Mouse (Mus musculus): ENCODE data around the gene Chrna7.
A peak's percentile ranks its signal among the peaks of the same experiment; 100 is the strongest.

The Chrna7 gene

DNA sequence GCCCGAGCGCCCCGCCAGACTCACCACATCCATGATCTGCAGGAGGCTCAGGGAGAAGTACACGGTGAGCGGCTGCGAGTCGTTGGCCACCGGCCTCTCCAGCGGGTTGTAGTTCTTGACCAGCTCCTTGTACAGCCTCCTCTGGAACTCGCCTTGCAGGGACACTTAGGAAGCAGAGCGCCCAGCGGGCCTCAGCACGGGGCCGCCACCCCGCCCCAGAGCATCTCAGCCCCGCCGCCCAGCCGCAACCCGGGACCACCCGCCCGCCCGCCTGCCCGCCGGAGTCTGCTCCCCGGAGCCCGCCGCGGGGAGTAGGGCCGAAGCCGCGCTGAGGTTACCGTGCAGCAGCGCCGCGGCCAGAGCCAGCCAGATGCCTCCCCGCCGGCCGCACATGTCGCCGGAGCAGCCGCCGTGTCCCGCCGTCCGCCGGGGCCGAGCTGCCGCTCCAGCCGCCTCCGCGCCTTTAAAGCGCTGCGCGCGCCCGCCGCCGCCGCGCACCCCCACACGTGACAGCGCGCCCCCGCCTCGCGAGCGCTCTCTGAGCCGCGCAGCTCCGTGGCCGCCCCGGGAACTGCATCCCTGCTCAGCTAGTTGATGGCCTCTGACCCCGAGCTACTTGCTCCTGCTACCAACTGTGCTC is at the start of gene Chrna7:
TSS of gene Chrna7 (minus strand) at position 486 of the 640 bp plus-strand sequence.
- DNase-seq, result peak; percentile 69

DNA sequence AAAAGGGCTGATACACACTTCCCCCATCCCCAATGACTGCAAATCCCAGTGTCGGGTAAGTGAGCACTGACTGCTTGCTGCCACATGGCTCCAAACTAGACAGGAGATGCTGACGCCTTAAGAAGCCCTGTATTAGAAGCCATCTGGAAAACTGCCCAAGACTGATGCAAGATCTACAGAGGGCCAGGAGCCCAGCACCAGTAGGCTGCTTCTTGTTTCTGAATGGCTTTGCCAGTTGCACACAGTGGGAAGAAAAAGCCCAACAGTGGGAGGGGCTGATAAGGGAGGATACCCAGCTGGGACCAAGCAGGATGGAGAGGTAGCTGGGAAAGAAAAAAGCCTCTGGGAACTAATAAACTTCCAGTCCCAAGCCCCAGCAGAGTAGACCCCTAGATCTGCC is 37.0 kb upstream of the Chrna7 start:
- no peak for DNase-seq

DNA sequence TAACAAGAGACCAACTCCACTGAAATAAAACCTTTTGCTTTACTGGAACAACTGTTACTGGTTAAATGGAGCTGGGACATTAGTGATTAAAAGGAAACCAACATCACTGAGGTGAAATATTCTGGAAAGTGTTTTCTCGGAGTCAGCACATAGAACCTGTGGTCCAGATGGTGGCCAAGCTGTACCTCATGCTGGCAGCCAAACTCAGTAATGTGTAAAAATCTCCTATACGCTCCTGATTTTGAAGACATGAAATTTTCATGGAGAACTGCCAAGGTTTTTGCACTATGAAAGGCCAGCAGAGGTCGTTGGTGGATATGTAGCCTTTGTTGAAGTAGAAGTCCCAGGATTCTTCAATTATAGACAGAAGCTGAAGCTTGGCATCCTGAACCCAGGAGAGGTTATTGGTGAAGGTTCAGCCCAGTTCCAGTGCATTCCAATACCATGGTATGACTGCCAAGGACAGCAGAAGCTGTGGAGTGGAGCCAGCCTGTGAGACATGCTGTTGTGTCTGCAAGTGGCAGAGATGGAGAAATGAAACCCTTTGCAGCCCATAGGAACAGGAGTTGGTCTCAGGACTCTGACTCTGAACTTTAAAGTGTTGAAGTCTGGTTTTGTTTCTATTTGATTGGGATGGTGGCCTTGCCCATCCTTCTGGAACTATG is 25.6 kb upstream of the Chrna7 start:
- no peak for DNase-seq

DNA sequence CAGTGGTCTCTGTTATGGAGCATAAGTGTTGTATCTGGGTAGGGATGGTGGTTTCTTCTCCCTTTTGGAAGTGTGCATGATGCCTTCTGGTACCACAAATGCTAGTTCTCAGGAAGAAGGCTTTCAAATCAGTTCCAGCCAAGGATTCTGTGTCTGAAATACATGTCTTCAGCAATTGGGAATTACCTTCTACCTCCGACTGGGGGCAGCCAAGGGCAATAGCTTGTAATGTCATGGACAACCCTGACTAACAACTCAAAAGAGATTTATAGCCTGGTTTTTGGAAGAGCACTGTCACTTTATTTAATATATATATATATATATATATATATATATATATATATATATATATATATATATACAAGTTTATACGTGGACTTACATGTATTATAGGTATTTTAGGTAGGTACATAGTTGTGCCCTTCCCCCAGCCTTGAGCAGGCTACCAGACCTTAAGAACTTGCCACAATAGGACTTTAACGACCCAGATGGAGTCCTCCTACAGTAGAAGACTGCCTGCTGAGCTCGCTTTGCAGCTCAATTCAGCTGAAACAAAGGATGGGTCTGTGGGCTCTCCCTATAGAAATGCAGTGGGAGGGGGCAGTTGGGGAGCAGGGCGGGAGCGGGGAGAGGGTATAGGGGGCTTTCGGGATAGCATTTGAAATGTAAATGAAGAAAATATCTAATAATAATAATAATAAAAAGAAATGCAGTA is 12.9 kb upstream of the Chrna7 start:
- no peak for DNase-seq

DNA sequence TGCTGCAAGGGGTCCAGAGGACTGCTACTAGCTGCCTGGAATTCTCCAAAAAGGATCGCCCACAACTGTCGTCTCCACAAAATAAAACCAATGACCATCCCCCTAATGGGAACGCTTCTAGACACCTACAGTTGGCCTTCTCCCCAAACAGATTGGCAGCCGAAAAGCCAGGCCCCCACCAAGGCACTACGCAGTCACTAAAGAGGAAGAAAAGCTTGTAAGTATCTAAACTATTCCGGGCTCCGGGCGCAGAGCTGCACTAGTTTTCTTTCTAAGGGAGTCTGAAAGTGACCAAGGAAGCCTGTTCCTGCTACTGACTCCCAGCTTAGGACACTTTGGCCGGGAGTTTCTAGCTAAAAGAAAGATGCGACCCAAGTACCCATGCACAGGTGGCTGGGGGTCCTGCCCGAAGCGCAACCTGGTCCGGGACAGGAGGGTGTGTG is 707 bp downstream of the Chrna7 start:
- no peak for DNase-seq

DNA sequence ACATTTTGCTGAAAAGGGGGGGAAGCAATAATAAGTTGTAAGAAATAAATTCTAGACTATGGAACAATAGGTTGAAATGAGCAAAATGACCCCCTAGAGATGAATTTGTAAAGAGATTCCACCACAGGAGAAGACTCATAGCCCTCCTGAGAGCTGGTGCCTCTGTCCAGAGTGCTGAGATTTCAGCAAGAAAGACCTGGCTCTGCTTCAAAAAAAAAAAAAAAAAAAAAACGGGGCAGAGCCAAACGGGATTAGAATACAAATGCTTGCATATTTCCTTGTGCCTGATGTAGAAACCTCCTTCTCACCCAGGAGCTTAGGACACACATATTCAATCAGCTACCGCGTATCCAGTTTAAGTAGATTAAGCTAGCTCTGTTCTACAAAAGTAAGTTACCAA is 2.9 kb downstream of the Chrna7 start:
- no peak for DNase-seq

DNA sequence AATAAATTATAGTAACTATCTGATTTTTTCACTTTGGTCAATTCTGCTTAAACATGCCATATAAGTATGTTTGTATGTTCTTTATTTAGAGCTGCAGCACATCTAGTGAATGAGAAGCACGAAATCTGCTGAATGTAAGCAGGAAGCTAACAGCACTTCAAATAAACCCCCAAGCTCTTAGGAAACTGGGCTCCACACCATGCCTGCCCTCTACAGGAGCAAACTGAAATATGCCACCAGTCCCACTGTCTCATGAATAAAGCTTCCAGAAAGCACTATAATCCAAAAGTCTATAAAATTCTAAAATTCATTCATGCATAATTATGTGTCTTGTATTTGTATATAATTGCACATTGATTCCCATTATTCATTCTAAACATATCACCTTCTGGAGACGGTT is 5.2 kb downstream of the Chrna7 start:
- no peak for DNase-seq

DNA sequence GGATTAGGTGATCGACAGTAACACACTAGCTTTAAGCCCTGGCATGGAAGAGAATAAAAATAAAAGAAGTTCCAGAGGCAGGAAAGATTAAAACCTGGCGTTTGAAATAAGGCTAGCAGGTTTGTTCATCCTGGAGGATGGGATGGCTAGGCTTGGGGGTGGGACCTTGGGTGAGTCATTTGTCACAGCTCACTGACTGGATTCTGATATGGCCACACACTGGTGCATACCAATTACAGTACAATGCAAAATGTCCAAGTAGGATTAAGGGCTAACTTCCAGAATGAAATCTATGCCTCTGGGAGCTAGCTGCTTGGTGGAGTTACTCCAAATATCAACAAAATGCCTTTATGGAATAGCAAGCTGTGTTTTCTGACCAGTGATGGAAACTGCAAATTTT is 16.8 kb downstream of the Chrna7 start:
- DNase-seq, result no peak

DNA sequence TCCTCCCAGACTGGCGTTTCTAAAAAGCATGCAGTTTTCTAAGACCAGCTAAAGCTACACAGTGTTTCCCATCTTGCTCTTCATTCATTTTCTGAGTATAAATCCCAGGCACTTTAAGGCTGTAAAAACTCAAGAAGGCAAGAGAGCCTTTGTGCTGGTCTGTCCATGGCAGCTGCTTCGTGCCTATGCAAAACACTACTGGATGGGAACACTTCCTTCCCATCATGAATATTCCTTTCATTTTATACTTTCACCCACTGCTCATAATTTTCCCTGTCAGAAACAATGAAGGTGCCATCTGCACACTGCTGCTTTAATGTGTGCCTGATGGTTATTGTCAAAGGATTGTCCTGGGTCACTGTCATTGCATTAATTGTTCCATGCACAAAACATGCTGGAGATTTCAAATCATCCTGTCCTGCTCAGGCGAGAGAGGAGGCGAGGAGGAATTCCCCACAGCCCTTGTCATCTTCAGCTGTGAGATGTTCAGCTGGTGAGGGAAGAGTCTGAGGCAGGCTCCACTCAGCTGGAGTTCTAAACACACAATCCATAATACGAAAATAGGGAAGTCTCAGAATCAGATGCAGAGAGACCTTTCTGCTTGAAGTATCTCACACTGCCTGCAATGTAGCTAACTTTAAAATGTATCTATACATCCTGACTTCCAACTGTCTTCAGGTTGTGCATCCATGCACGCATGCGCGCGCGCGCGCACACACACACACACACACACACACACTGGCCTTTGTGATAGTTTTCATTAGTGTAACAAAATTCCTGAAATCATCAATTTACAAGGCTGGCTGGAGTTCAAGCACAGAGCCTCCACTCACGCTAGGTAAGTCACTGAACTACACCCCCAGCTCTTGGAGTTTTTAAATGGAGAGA is 22.5 kb downstream of the Chrna7 start:
- no peak for DNase-seq

DNA sequence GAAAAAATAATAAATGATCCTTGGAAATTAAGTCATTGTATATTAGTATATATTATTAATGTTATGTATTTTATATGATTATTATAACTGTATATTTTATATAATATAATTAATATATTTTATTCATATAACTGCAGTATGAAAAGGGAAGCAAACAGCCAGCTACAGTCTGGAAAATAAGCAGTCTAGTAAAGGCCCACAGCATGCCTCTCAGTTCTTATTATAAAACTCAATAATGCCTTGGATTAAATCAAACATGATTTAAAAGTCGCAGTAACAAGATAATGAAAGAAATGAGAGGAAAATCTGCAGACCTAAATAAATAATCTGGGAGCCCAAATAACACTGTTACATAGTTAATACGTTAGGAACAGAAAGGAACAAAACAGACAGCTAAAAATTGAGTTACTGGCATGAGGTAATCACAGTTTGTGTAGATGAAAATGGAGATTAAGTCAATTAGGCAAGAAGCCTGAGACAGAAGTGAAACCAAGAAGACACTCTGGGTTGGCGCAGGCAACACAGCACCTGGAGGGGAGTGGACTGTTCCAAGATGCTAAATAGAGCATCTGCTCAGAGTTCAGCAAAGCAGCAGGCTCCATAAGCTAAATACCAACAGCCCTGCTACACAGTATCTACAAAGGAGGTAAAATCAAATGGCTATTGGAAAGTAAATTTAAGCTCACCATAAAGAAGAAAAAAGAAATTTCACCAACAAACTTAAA is 42.1 kb downstream of the Chrna7 start:
- DNase-seq, result no peak

DNA sequence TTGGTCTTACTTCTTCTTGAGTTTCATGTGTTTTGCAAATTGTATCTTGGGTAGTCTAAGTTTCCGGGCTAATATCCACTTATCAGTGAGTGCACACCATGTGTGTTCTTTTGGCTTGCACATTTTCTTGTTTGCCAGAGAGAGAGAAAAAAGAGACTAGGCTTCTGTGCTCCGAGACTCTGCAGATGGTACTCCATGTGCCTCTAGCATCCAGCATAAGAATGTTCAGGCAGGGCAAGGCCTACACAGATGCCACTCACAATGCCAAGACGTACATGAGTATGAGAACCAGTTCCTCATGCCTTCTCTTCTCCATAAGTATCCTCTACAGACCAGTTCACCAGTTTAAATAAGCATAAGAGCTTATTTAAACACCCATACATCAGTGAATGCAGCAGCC is 47.8 kb downstream of the Chrna7 start:
- DNase-seq, result no peak

DNA sequence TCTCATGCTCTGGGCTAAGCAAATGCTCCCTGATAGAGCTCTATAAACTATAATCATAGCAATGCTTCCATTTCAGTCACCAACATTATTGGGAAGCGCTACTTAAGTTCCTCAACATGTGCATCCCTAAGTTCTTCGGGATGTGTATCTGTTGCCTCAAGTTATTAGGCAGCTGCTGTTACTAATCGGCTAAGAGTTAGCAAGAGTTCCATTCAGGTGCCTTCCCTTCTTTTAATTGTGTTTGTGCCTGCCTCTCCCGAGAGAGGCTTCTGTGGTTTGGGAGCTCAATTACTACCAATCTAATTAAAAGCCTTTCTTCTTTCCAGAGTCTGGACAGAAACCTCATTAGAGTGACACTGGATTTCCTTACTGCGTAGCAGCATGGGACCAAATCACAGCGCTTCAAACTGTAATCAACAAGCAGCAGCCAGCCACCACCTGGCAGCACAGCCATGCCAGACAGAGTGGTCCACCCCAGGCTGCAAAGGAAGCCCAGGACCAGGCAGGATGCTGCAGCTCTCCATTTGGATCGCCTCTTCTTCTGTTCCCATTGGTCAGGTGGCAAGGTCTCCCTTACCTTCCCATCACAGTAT is 50.0 kb downstream of the Chrna7 start:
- no peak for DNase-seq

DNA sequence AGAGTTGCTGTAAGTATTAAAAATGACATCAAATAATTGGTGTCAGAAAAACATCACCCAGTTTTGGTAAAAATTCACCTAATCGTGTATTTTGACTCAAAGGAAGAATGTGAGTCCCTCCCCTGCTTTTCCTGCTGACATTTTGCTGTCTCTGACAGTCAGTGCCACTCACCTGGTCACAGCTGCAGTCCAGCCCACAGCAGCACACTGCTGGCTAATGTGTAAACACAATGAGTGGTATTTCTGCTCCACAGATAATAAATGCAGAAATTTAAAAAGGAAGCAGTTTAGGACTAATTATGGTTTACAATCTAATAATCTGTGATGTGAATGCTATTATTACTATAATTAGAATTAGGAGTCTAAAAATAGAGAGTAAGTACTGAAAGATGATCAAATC is 59.1 kb downstream of the Chrna7 start:
- no peak for DNase-seq

DNA sequence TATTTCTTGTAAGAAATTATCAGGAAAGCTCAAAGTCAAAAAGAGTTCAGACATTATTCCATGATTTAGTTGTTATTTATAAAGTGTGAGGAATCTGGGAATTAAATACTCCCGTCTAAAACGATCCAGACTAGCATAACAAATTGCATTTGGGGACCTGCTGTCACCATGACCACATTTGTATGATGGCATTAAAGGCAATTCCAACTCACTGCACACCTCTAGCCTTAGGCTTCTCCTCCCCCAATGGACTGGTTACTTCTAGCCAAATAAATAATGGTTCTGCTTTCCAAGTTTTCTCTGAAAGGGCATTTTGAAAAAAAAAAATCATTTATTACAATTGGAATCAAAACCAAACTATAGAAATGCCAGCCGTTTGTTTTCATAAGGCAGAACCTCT is 63.6 kb downstream of the Chrna7 start:
- no peak for DNase-seq

DNA sequence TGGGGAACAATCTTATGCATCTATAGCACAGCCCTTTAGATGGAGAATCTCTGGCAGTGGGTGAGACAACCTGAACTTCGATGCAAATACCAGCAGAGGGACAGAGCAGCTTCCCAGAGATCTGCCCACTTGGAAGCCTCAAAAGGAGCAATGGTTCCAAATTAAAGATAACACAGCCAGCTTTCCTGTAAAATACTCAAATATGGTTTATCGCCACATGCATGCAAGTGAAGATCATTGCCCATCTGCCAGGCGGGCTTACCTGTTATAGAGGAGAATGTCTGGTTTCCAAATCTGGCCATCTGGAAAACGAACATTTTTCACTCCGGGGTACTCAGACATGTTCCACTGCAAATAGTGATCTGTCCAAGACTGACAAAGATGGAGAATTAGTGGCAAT is 64.0 kb downstream of the Chrna7 start:
- no peak for DNase-seq

DNA sequence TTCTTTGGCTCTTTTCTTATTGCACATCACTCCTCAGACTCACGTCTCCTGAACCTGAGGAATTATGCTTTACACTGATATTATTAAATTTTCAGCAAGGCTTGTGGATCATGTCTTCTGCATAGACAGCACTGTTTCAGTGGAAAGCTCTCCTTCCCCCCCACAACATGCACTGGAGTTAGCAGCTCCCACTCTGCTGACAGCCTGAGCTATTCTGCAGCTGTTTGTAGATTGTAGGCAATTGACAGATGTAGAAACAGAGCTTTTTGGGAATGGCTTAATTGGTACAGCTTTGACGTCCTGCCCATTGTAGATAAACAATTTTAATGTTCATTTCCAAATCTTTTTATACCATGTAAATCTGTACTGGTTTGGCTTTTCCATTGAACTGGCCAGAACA is 89.8 kb downstream of the Chrna7 start:
- DNase-seq, result no peak

DNA sequence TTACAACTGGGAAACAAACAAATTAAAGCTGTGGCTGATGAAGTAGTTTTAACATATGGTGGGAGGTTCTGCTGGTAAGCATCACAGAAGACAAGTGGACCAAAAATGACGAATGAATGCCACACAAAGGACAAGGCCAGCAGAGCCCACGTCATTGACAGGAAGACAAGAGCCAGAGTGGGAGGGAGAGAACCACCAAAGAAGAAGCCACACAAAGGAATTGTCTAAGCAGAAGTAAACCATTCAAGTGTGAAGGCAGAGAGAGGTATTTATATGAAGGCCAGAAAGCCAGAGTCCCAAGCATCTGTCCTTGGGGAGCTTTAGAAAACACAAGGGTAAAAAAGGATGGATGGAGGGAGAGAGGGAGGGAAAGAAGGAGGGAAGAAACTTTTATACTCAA is 98.7 kb downstream of the Chrna7 start:
- DNase-seq, result no peak

DNA sequence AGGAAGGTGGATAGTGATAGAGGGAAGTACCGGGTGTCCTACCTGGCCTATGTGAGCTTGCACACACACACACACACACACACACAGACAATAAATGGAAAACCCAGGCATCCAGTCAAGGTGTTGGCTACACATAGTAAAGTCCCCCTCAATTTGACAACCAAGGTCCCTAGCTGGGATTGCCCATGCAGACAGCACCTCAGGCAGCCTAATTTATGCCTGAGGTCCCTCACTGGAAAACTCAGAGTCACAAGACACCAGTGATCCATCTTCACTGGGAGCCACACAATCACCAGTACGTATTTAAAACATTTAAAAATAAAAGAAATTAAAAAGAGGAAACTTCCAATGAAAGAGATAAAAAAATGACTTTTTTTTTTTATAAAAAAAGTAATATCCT is 99.1 kb downstream of the Chrna7 start:
- DNase-seq, result no peak

DNA sequence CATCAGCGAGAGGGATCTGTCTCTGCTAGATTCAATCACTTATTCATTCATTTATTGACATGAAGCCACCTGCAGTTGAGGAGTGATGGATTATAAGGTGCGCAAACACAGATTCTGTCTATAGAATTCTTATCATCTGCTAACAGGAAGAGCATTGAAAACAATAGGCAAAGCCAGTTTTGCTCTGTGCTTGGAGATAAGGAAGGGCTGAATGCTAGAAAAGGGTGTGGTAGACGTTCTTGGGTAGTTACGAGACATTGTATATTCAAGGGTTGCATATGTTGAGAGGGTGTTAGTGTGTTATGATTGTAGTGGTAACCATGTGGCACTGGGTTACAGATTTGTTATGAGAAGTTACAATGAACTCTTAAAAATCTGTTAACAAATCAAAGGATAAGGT is 103.0 kb downstream of the Chrna7 start:
- DNase-seq, result no peak

DNA sequence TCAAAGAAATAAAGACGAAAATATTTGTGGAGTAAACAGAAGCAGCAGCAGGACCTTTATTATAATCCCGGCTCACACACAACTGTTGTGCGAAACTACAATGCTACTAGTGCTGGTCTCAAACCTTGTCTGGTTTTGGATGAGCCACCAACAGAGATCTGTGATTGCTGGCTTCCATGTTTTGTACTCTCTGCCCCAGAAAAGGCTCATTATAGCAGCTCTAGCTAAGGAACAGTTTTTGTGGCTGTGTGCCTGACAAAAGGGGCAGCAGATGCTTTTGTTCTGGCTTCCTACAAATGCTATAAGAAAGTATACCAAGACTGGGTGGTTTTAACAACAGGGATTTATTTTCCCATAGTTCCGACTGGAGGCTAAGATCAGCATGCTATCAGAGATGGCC is 126.4 kb downstream of the Chrna7 start:
- no peak for DNase-seq

DNA sequence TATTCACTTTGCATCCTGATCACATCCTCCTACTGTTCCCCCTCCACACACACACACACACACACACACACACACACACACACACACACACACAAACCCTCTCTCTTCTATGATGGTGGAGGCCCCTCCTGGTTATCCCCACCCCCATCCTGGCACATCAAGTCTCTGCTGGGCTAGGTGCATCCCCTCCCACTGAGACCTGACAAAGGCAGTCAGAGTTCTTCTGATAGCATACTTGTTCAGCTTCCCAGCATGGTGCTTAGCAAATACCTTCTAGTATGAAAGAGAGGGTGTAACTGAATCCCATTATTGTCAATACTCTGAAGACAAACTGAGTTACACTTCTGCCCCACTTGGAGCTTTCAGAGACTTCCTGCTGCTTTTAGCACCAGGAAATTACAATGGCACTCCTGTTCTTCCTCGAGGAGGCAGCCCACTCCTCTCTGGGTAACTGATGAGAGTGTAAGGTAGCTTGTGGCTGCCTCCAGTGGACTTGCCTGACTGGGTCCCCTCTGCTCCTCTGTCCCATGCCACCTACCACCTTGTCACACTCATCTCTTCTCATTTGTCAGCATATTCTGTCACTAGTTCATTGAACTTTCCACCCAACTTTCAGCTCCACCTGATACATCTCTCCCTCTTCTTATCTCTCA is 127.9 kb downstream of the Chrna7 start:
- no peak for DNase-seq

DNA sequence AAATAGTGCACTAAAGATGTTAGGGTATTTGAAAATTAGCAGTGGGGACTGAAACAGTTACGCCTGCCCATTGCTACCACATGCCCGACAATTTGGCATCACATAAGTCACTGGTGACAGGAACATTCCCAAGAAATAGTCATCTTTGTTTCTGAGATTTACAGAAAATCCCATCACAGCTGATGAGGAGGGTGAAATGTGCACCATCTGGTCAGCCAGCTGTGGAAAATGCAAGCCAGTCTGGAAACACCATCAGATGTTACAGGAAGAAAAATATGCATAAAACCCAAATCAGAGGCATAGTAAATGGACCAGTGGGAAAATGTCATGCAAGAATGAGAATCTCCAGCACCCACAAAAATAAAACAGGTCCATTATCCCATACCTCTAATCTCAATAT is 151.4 kb downstream of the Chrna7 start:
- DNase-seq, result no peak

Data from kidney, adult 9 months (tissue).